Mouse (Mus musculus) kidney, adult 18-20 months (tissue): ENCODE results near the gene Vmn1r58.
"Not testable (repeated sequence)": the region's sequence is repeated elsewhere in the genome, so short reads cannot be mapped to it uniquely, and the experiment has no call there.

Source experiments
- DNase-seq: peaks from one replicate; pipeline ENCODE4 v3.0.0; 2021

Gene Vmn1r58

DNA sequence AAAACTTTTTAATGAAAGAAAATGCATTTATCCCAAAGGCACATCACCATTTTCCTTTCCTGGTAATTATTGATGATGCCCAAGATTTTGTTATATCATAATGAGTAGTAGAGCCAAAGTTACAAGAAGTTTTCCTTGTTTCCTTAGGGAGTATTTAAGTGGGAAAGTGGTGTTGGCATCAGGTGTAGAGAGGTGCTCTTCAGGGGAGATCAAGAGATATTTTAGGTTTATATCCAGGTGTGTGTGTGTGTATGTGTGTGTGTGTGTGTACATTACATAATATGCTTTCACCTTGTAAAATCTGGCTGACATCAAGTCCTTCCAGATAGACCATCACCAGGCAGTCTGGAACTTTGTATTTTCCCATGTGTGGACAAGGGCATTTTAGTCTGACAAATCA, at the start of gene Vmn1r58:
Gene Vmn1r58, minus strand, starts transcription at position 101 of the 400 bp plus-strand sequence.
- not testable (repeated sequence) for DNase-seq

DNA sequence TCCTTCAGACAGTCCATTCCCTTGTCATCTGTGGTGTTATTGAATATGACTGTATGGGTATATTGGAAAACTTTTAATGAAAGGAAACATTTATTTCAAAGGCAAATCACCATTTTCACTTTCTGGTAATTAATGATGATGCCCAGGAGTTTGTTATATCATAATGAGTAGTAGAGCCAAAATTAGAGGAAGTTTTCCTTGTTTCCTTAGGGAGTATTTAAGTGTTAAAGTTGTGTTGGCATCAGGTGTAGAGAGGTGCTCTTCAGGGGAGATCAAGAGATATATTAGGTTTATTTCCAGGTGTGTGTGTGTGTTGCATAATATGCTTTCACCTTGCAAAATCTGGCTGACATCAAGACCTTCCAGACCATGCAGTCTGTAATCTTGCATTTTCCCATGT, 43.5 kb upstream of the Vmn1r58 start, which contains the start of gene Vmn1r59:
Gene Vmn1r59, minus strand, starts transcription at position 101 of the 400 bp plus-strand sequence.
- DNase-seq: no peak

DNA sequence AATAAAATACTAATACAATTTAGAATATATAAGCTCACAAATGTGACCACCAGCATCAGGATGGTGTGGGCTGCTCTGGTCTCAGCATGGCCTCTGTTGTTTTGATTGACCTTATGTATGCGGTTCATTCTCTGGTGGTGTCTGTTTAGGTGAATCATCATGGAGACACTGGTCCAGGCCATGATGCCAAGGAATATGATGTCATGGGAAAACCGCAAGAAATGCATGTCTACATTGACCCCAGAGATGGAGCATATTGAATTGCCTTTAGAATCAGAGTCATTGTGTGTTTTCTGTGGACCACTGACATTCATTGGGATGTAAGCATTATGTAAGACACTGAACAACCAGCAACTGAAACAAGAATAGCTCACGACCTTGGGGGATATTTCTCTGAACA, 40.8 kb upstream of the Vmn1r58 start:
- not testable (repeated sequence) for DNase-seq

DNA sequence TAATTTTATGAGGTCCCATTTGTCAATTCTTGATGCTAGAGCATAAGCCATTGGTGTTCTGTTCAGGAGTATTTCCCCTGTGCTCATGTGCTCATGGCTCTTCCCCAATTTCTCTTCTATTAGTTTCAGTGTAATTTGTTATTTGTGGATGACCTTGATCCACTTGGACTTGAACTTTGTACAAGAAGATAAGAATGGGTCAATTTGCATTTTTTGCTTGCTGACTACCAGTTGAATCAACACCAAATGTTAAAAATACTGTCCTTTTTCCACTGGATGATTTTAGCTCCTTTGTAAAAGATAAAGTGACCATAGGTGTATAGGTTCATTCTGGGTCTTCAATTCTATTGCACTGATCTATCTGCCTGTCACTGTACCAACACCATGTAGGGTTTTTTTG, 35.4 kb upstream of the Vmn1r58 start:
- DNase-seq: no peak

DNA sequence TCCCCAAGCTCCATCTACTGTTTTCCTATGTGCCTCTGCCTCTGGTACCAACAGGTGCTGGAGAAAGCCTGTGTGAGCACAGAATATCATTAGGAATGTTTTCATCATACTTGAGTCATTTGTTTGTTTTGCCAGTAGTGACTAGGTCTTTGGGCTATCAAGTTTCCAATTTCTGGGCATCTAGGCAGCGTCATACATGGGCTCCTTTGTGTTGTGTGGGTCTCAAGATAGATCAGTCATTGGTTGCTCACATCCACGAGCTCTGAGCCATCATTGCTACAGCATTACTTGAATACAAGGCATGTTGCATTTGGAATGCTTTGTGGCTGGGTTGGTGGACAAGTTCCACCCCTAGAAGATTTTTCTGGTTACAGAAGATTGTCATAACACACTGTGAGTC, 7.0 kb downstream of the Vmn1r58 start:
- no peak for DNase-seq

DNA sequence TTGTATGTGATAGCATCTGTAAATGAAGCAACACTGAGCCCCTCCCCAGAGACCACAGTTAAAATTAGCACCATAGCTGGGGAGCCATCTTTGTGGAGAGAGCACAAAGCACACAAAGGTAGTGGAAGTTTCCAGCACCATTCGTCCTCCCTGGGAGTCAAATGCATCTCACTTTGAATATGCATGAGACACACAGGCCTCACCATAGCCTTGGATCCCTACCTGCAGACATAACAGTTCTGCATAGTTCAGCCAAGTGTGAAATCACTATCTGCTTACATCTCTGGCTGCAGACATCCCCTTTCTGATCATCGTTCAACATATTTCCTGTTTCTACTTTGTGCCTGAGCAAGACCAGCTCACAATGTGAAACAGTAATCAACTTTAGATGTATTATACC, 46.5 kb downstream of the Vmn1r58 start:
- DNase-seq: no peak

DNA sequence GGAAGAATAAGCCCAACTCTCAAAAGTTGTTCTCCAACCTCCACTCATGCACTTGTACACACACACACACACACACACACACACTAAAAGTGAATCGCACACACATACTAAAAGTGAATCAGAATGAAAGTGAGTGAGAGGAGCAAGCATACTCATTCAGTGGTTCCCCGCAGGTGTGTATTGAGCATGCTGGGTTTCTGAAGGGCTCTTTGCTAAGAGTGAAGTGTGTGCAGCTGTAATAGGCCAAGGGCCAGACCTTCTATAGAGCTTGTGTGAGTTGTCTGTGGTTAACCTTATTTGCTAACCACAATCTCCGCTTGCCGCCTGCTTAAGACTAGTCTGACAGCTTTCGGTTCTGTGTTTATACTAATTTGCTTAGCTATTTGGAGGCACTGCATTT, 49.6 kb downstream of the Vmn1r58 start:
- DNase-seq: no peak
